Mouse (Mus musculus): ENCODE results near the gene Kng1.
"Not testable (repeated sequence)": the region's sequence is repeated elsewhere in the genome, so short reads cannot be mapped to it uniquely, and the experiment has no call there.

Gene Kng1

GRCm38 (mm10) chr16:23093321-23093953 is 35.8 kb downstream of the Kng1 start:
- ATAC-seq (ENCODE audit: insufficient number of reproducible peaks, low FRiP score, low TSS enrichment), result no peak

- ATAC-seq (ENCODE audit: insufficient number of reproducible peaks, low FRiP score, low TSS enrichment), result no peak
Observed at GRCm38 (mm10) chr16:23094136-23094535, 36.5 kb downstream of the Kng1 start.

GRCm38 (mm10) chr16:23095581-23095980 is 37.9 kb downstream of the Kng1 start:
- ATAC-seq (ENCODE audit: insufficient number of reproducible peaks, low FRiP score, low TSS enrichment), result not testable (repeated sequence)

- not testable (repeated sequence) for ATAC-seq (ENCODE audit: insufficient number of reproducible peaks, low FRiP score, low TSS enrichment)
Observed at GRCm38 (mm10) chr16:23096886-23097285, 39.2 kb downstream of the Kng1 start.

- not testable (repeated sequence) for ATAC-seq (ENCODE audit: insufficient number of reproducible peaks, low FRiP score, low TSS enrichment)
Observed at GRCm38 (mm10) chr16:23097290-23098104, 39.8 kb downstream of the Kng1 start.

GRCm38 (mm10) chr16:23098105-23098452 is 40.4 kb downstream of the Kng1 start:
- ATAC-seq (ENCODE audit: insufficient number of reproducible peaks, low FRiP score, low TSS enrichment), result not testable (repeated sequence)

GRCm38 (mm10) chr16:23099632-23100031 is 42.0 kb downstream of the Kng1 start:
- ATAC-seq (ENCODE audit: insufficient number of reproducible peaks, low FRiP score, low TSS enrichment), result no peak

GRCm38 (mm10) chr16:23100099-23100575 is 42.5 kb downstream of the Kng1 start:
- ATAC-seq (ENCODE audit: insufficient number of reproducible peaks, low FRiP score, low TSS enrichment), result no peak

- ATAC-seq (ENCODE audit: insufficient number of reproducible peaks, low FRiP score, low TSS enrichment), result no peak
Observed at GRCm38 (mm10) chr16:23100613-23101012, 42.9 kb downstream of the Kng1 start.

GRCm38 (mm10) chr16:23102340-23103037 is 44.8 kb downstream of the Kng1 start:
- no peak for ATAC-seq (ENCODE audit: insufficient number of reproducible peaks, low FRiP score, low TSS enrichment)

- no peak for ATAC-seq (ENCODE audit: insufficient number of reproducible peaks, low FRiP score, low TSS enrichment)
Observed at GRCm38 (mm10) chr16:23103038-23103745, 45.5 kb downstream of the Kng1 start.

GRCm38 (mm10) chr16:23103841-23104240 is 46.2 kb downstream of the Kng1 start:
- ATAC-seq (ENCODE audit: insufficient number of reproducible peaks, low FRiP score, low TSS enrichment), result no peak

GRCm38 (mm10) chr16:23106121-23106520 is 48.5 kb downstream of the Kng1 start:
- ATAC-seq (ENCODE audit: insufficient number of reproducible peaks, low FRiP score, low TSS enrichment), result no peak

GRCm38 (mm10) chr16:23107231-23107942 is 49.7 kb downstream of the Kng1 start, which contains the start of gene Eif4a2:
Eif4a2 (plus strand) TSS chr16:23107444.
- ATAC-seq (ENCODE audit: insufficient number of reproducible peaks, low FRiP score, low TSS enrichment), result peak; percentile 96

- peak; percentile 83 for ATAC-seq (ENCODE audit: insufficient number of reproducible peaks, low FRiP score, low TSS enrichment)
Observed at GRCm38 (mm10) chr16:23107946-23108759, 50.5 kb downstream of the Kng1 start.

- ATAC-seq (ENCODE audit: insufficient number of reproducible peaks, low FRiP score, low TSS enrichment), result no peak
Observed at GRCm38 (mm10) chr16:23108943-23109342, 51.3 kb downstream of the Kng1 start.

GRCm38 (mm10) chr16:23109350-23110280 is 52.0 kb downstream of the Kng1 start:
- no peak for ATAC-seq (ENCODE audit: insufficient number of reproducible peaks, low FRiP score, low TSS enrichment)

- ATAC-seq (ENCODE audit: insufficient number of reproducible peaks, low FRiP score, low TSS enrichment), result no peak
Observed at GRCm38 (mm10) chr16:23112348-23112747, 54.7 kb downstream of the Kng1 start.
